In genomic region chr16:32098897-32099637, GRCm38 (mm10) we compare ENCODE assay signal across 8 mouse cellular contexts. TPM values are rescaled to one million over a fixed set of nuclear protein-coding genes. Genes with fewer than 3 reads are reported as not detected.
DNase-seq lines count a peak whose midpoint lies in the region; ATAC-seq and TF ChIP-seq lines count a peak whose summit lies in the region.

No protein-coding gene starts in this region.

- peak overlapping the region; percentile 52 for H3ac ChIP-seq in C2C12 (ENCODE audit: control insufficient read depth, insufficient read length, low read depth)

- DNase-seq in cerebellum, adult 2 months = no peak
- DNase-seq in cerebellum, postnatal 10 days = no peak
- no peak for DNase-seq in left cerebral cortex, postnatal 14 days (ENCODE audit: low spot score in 2 of 2)
- DNase-seq in retina, postnatal 1 day = no peak

- under 1% methylated on average over 39 of the region's 39 CpGs for WGBS in cerebellum, adult 2 months
- WGBS in forebrain, embryonic 12.5 days = under 1% methylated on average over 39 of the region's 39 CpGs
- WGBS in liver, embryonic 12.5 days (ENCODE audit: insufficient replicate concordance) = 1% methylated on average over 39 of the region's 39 CpGs
- WGBS in stomach, embryonic 15.5 days = under 1% methylated on average over 39 of the region's 39 CpGs

- peak overlapping the region; percentile 89 for H3K9ac ChIP-seq in forebrain, embryonic 12.5 days
- peak overlapping the region; percentile 94 for H3K9ac ChIP-seq in liver, embryonic 12.5 days
- H3K9ac ChIP-seq in stomach, embryonic 15.5 days = peak overlapping the region; percentile 80

- no peaks in the 10 kb centered on the region for H3K9me3 ChIP-seq in forebrain, embryonic 12.5 days
- no peaks in the 10 kb centered on the region for H3K9me3 ChIP-seq in liver, embryonic 12.5 days (replicated peaks)
- no peaks in the 10 kb centered on the region for H3K9me3 ChIP-seq in stomach, embryonic 15.5 days

- no peaks in the 10 kb centered on the region for H3K27me3 ChIP-seq in cerebellum, adult 2 months (ENCODE audit: control insufficient read depth, insufficient read depth, low read length)
- H3K27me3 ChIP-seq in C2C12 (ENCODE audit: control insufficient read depth, insufficient read depth, insufficient read length) = no peaks in the 10 kb centered on the region
- no peaks in the 10 kb centered on the region for H3K27me3 ChIP-seq in forebrain, embryonic 12.5 days
- no peaks in the 10 kb centered on the region for H3K27me3 ChIP-seq in liver, embryonic 12.5 days (replicated peaks)
- no peaks in the 10 kb centered on the region for H3K27me3 ChIP-seq in stomach, embryonic 15.5 days (replicated peaks)

- no peak for TF ChIP-seq POLR2A in cerebellum, adult 2 months (IDR thresholded peaks at IDR 0.05; ENCODE audit: borderline replicate concordance, insufficient read depth, low read length)

- peaks cover 6% of the 10 kb centered on the region for H3K79me2 ChIP-seq in C2C12 (ENCODE audit: control insufficient read depth, insufficient read depth)

- ATAC-seq in forebrain, embryonic 12.5 days (ENCODE audit: low FRiP score) = peak; percentile 77
- peak; percentile 72 for ATAC-seq in liver, embryonic 12.5 days
- ATAC-seq in stomach, embryonic 15.5 days (ENCODE audit: insufficient read depth, low FRiP score, low read depth) = peak; percentile 61

- H3K36me3 ChIP-seq in C2C12 (ENCODE audit: control insufficient read depth, insufficient read depth) = peaks cover 4% of the 10 kb centered on the region
- peaks cover 35% of the 10 kb centered on the region for H3K36me3 ChIP-seq in forebrain, embryonic 12.5 days (replicated peaks)
- H3K36me3 ChIP-seq in liver, embryonic 12.5 days = peaks cover 18% of the 10 kb centered on the region; the same call in 1 of the 2 replicates
- H3K36me3 ChIP-seq in stomach, embryonic 15.5 days = peaks cover 4% of the 10 kb centered on the region; the same call in 1 of the 2 replicates

- intact Hi-C loops in left cerebral cortex, postnatal 14 days (cut with DNase I) = no loop called here

- peaks cover 3% of the 10 kb centered on the region for H3K79me3 ChIP-seq in C2C12 (ENCODE audit: low read depth)

- no peak for TF ChIP-seq CTCF in cerebellum, adult 2 months (IDR thresholded peaks at IDR 0.05; ENCODE audit: borderline replicate concordance, insufficient read depth, low read depth, low read length)
- no peak for TF ChIP-seq CTCF in C2C12 (IDR thresholded peaks at IDR 0.05; ENCODE audit: control insufficient read depth, insufficient read depth, insufficient read length)

- peak overlapping the region; percentile 80 for H3K4me2 ChIP-seq in forebrain, embryonic 12.5 days
- peak overlapping the region; percentile 98 for H3K4me2 ChIP-seq in liver, embryonic 12.5 days
- peak overlapping the region; percentile 79 for H3K4me2 ChIP-seq in stomach, embryonic 15.5 days

- peaks cover 2% of the 10 kb centered on the region; the same call in 1 of the 2 replicates for H3K4me1 ChIP-seq in cerebellum, adult 2 months (ENCODE audit: control insufficient read depth, insufficient read depth, low read length)
- peaks cover 15% of the 10 kb centered on the region for H3K4me1 ChIP-seq in forebrain, embryonic 12.5 days
- H3K4me1 ChIP-seq in liver, embryonic 12.5 days = peaks cover 19% of the 10 kb centered on the region
- H3K4me1 ChIP-seq in stomach, embryonic 15.5 days = peaks cover 4% of the 10 kb centered on the region; the same call in 1 of the 2 replicates

- peak overlapping the region; percentile 96 for H3K4me3 ChIP-seq in cerebellum, adult 2 months (replicated peaks; ENCODE audit: insufficient read depth, low read depth, low read length)
- H3K4me3 ChIP-seq in C2C12 (ENCODE audit: insufficient read depth, poor library complexity, severe bottlenecking) = peak overlapping the region; percentile 71
- H3K4me3 ChIP-seq in forebrain, embryonic 12.5 days (replicated peaks) = peak overlapping the region; percentile 95
- peak overlapping the region; percentile 88 for H3K4me3 ChIP-seq in liver, embryonic 12.5 days
- peak overlapping the region; percentile 96 for H3K4me3 ChIP-seq in stomach, embryonic 15.5 days (replicated peaks)

- H3K27ac ChIP-seq in cerebellum, adult 2 months (ENCODE audit: insufficient read depth, low read length) = 0 out of 2 replicates have a peak overlapping the region, but pooled peaks have one; percentile 5
- H3K27ac ChIP-seq in forebrain, embryonic 12.5 days = peak overlapping the region; percentile 83
- H3K27ac ChIP-seq in liver, embryonic 12.5 days = peak overlapping the region; percentile 81
- H3K27ac ChIP-seq in stomach, embryonic 15.5 days = peak overlapping the region; percentile 86

TF ChIP-seq in C2C12, 6 proteins besides CTCF, POLR2A, EP300 and RAD21:
- no peak for TF ChIP-seq CEBPB (IDR thresholded peaks at IDR 0.05; ENCODE audit: low read depth)
- TF ChIP-seq FOSL1 (IDR thresholded peaks at IDR 0.05; ENCODE audit: insufficient read depth, low read length, poor library complexity, severe bottlenecking) = no peak
- TF ChIP-seq MYOD1 (IDR thresholded peaks at IDR 0.05; ENCODE audit: control insufficient read depth, insufficient read length, low read depth) = no peak
TF ChIP-seq in C2C12: peak in this region for 0.

RNA-seq across cellular contexts. Expression of gene Pigx, which starts 0.5 kb away (rescaled TPM):
- 27.6 and 30.3 TPM in 2 replicates for polyA plus RNA-seq in cerebellum, adult 2 months (2012; rRNA removed)
- polyA plus RNA-seq in C2C12 (2012; fragmentation: generic; extraction: Trizol) = 30.8 TPM
- polyA plus RNA-seq in forebrain, embryonic 12.5 days (2016; fragmentation: Nextera tagmentation; extraction: Ambion mirVana) = 127 and 133 TPM in 2 replicates
- polyA plus RNA-seq in liver, embryonic 12.5 days (2016; fragmentation: Nextera tagmentation; extraction: Ambion mirVana) = 33.8 and 37.2 TPM in 2 replicates
- 89.0 and 91.8 TPM in 2 replicates for polyA plus RNA-seq in stomach, embryonic 15.5 days (2015; fragmentation: Nextera tagmentation; extraction: Ambion mirVana)
- total RNA-seq in left cerebral cortex, postnatal 14 days (2021) = 10 to 100 TPM; 26.4 TPM

RNA-seq across cellular contexts. Expression of gene Cep19, which starts 0.5 kb away (rescaled TPM):
- 45.4 and 46.9 TPM in 2 replicates for polyA plus RNA-seq in cerebellum, adult 2 months (2012; rRNA removed)
- 4.2 TPM for polyA plus RNA-seq in C2C12 (2012; fragmentation: generic; extraction: Trizol)
- 39.7 and 43.8 TPM in 2 replicates for polyA plus RNA-seq in forebrain, embryonic 12.5 days (2016; fragmentation: Nextera tagmentation; extraction: Ambion mirVana)
- polyA plus RNA-seq in liver, embryonic 12.5 days (2016; fragmentation: Nextera tagmentation; extraction: Ambion mirVana) = 7.6 TPM in 2 replicates
- 26.6 and 27.8 TPM in 2 replicates for polyA plus RNA-seq in stomach, embryonic 15.5 days (2015; fragmentation: Nextera tagmentation; extraction: Ambion mirVana)
- total RNA-seq in left cerebral cortex, postnatal 14 days (2021) = 10 to 100 TPM; 68.6 to 71.2 TPM

RNA-seq across cellular contexts. Expression of gene Pak2, which starts 19.9 kb away (rescaled TPM):
- polyA plus RNA-seq in cerebellum, adult 2 months (2012; rRNA removed) = 22.0 and 22.5 TPM in 2 replicates
- polyA plus RNA-seq in C2C12 (2012; fragmentation: generic; extraction: Trizol) = 16.4 TPM
- polyA plus RNA-seq in forebrain, embryonic 12.5 days (2016; fragmentation: Nextera tagmentation; extraction: Ambion mirVana) = 57.1 and 59.1 TPM in 2 replicates
- polyA plus RNA-seq in liver, embryonic 12.5 days (2016; fragmentation: Nextera tagmentation; extraction: Ambion mirVana) = 17.7 and 18.3 TPM in 2 replicates
- 33.6 and 36.6 TPM in 2 replicates for polyA plus RNA-seq in stomach, embryonic 15.5 days (2015; fragmentation: Nextera tagmentation; extraction: Ambion mirVana)
- total RNA-seq in left cerebral cortex, postnatal 14 days (2021) = 10 to 100 TPM; 26.5 to 27.8 TPM

Comparison
In these comparisons a context has a peak if more than half of its experiments do, and no peak if none do; other contexts are left out.
1. H3K27ac ChIP-seq: peak in every context shown above with its lines; median percentile 86 in stomach, embryonic 15.5 days; 83 in forebrain, embryonic 12.5 days; 81 in liver, embryonic 12.5 days; 5 in cerebellum, adult 2 months.